Mouse (Mus musculus) mature B cell (primary cell): ENCODE measurements around the gene D930007J09Rik.

Source experiments
- in situ Hi-C: fragments of 300-500 bp; cut with MboI; formaldehyde crosslinking; loops from 2 replicates; pipeline ENCODE4 v1.14.3; 2019

D930007J09Rik gene

DNA sequence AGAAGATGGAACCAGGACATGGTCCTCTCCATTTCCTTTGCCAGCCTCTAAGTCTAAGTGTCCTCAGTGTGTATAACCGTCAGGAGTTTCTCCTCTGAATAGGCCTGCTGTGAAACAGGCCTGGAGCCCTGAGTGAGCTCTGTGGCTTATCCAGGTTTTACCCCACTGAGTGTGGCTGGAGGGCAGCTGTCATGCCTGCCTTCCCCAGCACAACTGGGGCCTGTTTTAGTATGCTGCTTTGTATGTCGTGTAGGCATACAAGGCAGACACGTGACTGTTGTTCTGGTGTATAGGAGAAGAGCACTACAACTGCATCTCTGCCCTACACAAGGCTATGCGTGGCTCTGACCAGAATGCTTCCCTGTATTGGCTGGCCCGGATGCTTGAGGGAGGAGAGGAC, 17.3 kb upstream of the D930007J09Rik start:
- in situ Hi-C loops: no loop called here

DNA sequence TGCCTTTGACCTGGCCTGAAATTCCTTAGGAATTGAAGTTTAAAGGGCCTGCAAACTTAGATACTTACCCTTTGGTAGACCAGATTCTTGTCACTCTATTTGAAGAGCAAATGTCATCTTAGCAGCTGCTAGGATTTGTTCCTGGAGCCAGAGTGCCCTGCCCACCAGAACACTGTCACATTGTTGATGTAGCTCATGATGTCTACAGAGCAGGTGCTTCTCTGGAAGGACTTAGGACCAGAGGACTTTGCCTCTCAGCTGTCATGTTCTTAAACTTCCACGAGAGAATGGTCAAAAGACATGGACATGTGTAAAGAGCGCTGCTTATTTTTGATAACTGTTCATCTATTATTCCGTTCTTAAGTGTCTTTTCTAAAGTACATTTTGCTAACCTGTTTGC, 16.6 kb upstream of the D930007J09Rik start:
- in situ Hi-C loops: no loop called here

DNA sequence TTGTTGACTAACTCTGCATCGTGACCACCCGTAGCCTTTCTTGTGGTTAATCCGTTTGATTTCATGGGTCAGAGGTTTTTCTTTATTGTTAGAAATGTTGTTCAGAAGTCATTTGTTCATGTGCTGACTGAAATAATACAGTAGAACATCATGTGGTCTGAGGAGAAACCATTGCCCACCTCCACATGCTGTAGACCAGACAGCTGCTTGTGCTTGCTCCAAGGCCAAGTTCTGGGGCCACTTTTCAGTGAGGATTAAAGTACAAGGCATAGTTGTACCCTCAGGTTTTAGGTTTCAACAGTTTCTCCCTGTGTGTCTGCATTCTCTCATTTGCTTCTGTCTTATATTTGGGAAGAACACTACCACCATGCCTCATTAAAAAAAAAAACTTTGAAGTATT, 5.0 kb upstream of the D930007J09Rik start:
- in situ Hi-C loops: no loop called here

DNA sequence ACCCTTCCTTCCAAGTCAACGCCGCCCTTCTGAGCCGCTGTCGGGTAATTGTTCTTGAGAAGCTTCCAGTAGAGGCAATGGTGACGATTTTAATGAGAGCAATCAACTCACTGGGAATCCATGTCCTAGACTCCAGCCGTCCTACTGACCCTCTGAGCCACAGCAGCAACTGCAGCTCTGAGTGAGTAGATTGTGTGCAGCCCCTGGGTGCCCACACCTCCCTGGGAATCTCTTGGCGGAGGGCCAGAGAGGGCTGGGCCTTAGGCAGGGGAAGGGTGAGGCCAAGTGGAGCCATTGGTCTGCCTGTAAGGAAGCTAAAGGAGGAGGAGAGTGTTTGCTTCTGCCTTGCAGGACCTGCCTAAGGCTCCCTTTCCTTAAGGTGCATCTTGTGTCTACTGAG, 4.2 kb upstream of the D930007J09Rik start:
- in situ Hi-C loops: no loop called here

DNA sequence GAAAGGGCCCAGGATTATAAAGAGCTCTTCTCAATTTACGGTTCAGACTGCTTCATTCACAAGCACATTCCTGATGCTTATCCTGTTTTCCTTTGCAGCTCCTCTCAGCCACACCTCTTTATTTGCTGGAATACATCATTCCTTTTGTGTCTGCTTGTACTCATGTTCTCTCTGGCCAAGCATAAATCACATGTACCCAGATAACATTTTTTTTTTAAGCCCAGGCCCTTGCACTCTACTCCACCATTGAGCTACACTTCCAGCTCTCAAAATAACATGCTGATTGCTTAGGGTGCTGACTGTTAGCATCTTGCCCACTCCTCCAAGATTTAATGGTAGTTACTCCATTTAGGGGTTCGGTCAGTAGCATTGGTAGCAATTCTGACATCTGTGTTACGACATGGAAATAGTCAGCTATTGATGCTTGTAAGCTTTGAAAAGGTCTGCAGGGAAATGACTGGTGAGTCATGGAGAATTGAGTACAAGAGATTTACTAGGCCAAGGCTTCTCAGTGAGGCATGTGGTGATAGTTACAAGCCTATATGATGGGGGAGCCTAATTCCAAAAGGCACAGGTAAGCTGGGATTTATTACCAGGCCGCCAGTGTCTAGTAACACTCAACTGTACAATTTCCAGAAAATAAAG, 1.2 kb upstream of the D930007J09Rik start:
- in situ Hi-C loops: no loop called here

DNA sequence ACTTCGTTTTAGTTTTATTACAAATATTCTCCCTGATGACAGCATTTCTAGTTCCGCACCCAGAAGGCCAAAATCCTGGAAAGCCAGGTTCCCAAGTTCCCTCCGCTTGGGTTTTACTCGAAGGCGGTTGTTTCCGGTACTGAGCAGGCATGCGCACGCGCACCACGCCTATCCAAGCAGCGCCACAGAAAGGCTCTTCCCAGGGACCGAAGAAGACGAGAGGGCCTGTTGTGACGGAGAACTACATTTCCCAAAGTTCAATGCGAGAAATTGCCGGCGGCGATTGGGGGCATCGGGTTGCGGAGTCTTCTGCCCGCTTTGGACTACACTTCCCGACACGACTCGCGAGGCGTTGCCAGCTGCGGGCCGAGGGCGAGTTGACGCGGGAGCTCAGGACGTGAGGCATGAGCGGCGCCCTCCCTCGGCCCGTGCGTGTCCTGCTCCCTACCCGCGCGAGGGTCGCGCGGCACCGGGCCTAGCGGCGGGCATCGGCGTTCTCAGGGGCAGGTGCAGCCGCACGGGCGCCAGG, 892 bp downstream of the D930007J09Rik start, which contains the start of gene Wrnip1:
Wrnip1 (plus strand) TSS at position 346 of the 529 bp plus-strand sequence.
- in situ Hi-C loops: no loop called here

DNA sequence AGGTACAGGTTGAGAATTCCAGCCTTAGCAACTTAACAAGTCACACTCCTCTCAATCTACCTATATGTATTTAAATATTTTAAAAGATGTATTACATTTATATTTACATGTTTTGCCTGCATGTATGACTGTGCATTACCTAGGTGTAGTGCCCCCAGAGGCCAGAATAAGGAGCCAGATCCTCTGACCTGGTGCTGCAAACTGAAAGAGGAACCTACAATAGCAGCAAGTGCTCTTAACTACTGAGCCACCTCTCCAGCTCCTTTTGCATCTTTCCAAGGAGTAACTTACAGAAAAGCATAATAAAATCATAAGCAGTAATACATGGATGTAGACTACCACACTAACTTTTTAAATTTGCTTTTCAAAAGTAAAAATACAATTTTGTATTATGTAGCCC, 1.8 kb downstream of the D930007J09Rik start:
- in situ Hi-C loops: no loop called here

DNA sequence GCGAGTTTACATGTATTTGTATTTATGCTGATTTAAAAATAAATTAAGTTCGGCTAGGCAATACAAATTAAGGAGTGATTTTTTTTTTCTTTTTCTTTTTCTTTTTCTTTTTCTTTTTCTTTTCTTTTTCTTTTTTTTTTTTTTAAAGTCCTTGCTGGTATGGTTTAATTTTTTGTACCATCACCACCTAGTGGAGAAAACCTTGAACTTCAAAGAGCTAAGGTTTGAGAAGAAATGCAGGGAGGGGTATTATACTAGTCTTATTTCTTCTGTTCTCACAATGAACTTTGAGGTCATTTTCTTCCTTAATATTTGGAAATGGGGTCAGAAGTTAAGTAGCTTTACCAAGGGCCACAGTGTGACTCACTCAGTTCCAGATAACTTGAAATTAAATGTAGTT, 3.5 kb downstream of the D930007J09Rik start:
- in situ Hi-C loops: no loop called here

DNA sequence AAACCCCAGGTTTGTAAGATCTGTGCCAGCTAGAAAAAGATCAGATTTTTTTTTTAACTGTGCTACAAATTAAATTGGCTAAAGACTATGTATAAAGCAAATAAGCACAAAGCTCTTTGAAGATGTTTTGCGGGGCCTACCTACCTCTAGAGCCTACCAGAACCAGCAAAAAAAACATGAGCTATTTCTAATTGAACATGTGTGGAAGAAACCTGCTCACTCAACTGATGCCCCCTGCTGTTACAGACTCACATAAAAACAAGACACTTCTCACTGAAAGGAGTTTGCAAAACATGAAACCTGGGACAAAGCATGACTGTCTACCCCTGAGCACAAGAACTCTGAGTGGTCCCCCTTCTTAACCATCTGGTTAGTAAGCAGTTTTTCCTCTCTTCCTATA, 5.6 kb downstream of the D930007J09Rik start:
- in situ Hi-C loops: no loop called here

DNA sequence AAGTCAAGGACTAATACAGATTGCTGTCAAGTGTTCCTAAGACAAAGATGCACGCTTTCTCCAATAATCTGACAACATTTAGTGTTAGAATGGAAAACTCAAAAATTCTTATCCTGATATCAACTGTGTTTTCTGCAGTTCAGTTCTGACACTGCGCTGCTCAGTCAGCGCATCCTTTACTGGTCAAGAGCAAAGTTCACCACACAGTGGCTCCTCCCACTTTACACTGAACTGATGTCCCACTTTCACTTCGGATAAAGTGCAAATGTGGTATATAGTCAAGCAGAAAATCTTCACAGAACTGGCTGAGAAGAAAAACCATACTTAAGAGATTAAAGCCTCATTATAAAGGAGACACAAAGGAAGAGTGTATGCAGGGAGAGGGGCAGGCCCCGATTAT, 7.5 kb downstream of the D930007J09Rik start:
- in situ Hi-C loops: no loop called here

DNA sequence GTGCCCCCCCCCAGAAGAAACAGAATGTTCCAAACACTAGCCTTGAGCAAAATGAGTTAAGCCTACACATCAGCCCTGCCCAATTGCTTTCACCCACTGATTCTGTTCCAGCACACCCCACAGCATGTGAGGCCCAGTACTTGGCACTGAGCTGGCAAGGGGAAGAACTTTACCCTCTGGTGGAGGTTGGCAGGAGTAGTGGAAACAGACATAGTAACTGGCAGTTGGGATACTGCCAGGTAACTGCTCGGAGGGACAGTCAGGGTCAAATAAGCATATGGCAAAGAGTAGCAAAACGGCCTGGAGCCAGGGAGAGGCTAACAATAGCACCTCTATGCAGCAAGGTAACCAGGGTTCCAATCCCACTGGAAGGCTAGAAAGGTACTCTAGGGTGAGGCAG, 8.0 kb downstream of the D930007J09Rik start:
- in situ Hi-C loops: no loop called here

DNA sequence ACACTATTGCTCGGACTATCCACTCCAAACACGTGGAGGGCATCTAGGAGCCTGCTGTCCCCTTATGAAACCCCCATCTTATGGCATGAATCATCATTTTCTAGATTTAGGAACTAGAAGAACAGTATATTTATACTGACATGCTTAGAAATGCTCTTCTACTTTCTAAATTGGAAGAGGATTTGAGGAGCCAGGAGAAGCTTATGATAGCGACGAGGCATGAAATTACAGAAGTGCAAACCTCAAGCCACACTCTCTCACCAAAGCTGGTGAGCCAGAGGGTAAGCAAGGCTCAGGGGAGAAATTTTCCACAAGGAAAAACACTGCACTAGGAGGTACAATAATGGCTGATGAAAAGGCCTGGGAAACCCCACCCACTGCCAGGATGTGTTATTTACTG, 12.9 kb downstream of the D930007J09Rik start:
- in situ Hi-C loops: no loop called here

DNA sequence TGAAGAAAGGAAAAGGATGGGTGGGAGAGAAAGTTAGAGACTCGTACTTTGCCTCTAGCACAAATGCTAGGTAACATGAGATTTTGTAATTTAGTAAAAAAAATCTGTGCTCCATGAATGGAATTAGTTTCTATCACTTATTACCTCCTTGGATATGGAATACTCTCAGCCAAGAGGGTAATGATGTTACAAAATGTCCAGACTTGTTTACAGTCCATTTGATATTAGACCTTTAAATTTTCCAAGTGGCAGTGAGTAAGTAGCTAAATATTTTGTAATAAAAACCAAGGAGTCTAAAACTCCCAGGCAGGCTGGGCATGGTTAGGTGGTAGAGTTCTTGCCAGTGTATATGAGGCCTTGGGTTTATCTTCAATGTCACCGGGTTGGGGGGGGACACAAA, 15.1 kb downstream of the D930007J09Rik start:
- in situ Hi-C loops: no loop called here

DNA sequence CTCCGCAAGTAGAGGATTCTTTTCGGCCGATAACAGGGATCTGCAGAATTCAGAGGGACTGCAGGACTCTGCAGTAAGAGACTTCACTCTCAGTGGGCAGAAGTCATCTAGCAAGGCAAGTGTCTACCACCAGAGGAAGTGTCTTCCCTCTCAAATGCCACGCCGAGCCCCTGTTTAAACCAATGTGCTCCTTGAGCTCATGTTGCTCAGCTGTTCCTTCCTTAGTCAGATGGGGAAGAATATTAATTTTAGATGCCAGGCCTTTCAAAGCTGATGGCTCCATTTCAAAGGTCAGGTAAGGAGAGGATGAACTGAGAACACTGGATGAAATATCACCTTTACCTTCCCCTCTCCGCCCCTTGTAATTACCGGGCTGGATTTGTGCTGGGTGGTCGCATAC, 18.8 kb downstream of the D930007J09Rik start, which contains the start of gene Mylk4:
Mylk4 (minus strand) TSS at position 139 of the 400 bp plus-strand sequence.
- in situ Hi-C loops: no loop called here

DNA sequence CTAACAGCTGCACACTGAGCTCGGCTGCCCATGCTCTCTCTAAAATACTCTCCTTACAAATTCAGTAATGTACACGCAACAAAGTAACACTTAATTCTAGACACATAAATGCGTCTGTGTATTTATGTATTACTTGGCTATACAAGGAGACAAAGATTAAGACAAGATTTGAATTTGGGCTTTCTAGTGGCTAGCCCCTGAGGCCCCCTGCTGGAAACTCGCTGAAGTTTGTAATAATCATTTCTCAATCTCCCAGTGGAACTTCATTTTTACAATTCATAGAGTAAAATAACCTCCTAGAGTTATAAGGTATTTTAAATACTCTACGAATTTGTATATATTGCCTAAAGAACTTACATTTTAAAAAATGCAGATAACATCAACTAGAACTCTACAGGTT, 19.6 kb downstream of the D930007J09Rik start:
- in situ Hi-C loops: no loop called here

DNA sequence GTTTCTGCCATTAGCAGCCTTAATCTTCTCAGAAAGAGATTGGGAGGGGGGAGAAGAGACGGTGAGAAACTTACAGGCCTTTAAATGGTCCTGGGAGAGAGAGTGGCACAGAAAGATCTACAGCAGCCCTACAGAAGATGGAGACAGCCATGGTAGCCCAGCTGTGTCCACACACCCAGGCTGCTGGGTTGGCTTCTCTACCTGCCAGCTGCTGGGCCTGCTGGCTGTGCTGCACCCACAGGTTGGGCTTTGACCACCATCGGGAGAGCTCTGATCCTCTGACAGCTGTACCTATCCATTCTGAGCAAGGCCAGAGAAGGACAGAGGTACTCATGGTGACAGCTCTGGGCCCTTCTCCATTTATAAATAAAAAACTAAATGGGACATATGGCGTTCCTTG, 23.8 kb downstream of the D930007J09Rik start:
- in situ Hi-C loops: no loop called here

DNA sequence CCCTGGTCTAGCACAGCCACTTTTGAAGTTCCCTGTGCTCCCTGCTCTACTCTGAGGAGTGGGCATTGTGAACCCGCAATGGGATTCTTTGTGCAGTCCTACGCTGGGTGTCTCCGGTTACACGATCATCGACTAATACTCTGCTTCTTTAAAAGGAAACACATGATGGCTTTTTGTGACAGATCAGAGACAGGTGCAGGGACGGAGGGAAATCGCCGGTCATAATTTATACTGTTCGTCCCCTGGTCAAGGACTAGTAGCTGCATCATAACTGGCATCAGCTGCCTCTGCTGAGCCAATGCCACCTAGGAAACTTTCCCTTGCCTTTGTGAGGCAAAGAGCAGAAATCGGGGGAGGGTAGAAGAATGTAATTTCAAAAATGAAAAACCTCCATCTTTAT, 26.3 kb downstream of the D930007J09Rik start:
- in situ Hi-C loops: no loop called here

DNA sequence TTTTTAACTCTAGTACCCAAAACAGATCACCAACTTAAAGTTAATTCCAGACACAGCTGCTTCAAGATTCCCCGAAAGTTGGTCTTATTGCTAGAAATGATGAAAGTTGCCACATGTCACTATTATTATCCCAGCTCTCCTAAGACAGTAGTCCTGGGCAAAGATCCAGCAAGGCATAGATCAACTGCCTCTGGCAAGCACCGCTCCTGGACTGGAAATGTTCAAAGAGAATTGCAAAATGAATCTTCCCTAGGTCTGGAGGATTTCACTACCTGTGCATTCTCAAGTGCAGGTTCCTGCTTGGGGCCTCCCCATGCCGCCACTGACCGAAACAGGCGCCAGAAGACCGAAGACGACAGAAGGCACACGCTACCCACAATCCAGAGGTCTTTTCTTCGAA, 26.8 kb downstream of the D930007J09Rik start:
- in situ Hi-C loops: no loop called here

DNA sequence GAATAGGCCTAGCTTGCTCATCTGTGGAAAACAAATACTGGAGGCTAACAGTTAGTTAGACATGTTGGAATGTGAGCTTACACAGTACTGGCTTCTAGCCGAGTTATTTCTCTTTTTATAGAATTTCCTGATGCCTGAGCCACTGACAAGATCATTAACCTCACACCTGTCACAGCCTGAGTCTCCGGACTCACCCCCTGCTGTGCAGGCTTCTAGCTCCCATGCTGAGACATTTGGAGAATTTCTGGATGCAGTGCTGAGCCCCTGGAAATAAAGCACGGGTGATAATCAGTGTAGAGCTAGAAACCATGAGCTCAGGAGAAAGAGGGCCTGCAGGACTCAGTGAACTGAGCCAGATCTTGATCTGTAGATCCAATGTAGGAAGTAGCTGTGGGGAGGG, 32.7 kb downstream of the D930007J09Rik start:
- in situ Hi-C loops: no loop called here

DNA sequence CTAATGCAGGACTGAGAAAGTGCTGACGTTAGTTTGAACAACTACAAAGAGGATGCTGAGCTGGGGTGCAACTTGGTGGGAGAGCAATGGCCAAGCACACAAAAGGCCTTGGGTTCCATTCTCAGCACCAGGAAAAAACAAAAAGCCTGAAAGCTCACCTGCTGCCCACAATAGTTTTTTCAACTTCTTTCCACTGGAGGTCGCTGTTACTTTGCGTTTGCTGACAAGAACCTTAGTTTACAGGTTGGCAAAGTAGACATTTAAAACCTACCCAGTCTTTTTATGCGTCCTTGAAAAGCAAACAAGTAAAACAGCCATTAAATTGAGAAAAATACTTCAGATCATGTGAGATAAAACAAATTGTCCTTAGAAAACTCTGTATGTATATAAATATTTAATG, 34.5 kb downstream of the D930007J09Rik start:
- in situ Hi-C loops: no loop called here

DNA sequence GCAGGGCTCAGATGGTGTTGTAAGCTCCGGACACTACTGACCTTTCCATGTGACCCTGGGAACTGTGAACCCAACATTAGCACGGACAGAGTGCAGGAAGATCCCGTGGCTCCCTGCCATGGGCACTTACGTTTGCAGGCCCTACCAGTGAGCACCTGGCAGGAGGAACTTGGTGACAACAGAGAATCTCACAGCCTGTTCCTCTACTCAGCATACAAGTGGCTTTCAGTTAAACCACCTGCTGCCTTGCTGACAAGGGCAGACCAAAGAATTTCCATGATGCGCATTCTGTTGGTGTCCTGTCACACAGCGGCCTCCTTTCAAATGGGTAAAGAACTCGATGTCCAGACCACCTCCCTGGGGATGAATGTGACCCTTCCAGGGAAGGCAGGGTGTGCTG, 38.2 kb downstream of the D930007J09Rik start:
- in situ Hi-C loops: no loop called here

DNA sequence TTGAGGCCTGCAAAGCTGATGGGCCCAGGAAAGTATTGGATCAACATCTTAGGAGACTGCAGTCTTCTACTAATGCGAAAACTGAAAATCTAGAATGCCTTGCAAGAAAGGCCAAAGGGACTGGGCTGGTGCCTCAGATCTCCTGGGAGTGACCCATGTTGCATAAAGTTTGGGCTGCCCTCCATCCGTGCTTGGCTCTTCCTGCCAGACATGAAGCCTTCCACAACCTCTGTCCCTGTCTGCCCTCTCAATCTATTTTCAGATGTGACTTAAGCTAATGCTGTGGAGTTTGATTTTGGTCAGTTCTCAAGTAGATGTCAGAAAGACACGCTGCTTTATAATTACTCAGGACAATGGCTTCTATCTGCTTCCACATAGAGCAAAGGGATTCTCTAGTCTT, 39.5 kb downstream of the D930007J09Rik start:
- in situ Hi-C loops: no loop called here

DNA sequence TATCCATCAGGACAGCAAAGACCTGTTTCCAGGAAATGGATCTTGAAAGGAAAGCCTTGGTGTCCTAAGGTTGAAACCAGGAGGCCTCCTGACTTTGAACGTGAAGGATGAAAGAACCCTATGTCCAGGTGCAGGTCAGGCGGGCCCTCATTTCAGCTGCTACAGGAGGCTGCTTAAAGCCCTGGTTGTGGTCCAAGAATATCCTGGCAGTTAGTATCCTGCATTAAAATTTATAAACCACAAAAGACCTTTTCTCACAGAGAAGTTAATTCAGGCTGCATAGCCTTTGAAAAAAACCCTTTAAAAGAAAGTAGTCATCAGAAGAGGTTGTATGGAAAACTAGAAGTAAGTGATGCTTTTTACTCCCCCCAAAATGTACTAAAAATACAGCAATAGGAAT, 41.9 kb downstream of the D930007J09Rik start:
- in situ Hi-C loops: no loop called here

DNA sequence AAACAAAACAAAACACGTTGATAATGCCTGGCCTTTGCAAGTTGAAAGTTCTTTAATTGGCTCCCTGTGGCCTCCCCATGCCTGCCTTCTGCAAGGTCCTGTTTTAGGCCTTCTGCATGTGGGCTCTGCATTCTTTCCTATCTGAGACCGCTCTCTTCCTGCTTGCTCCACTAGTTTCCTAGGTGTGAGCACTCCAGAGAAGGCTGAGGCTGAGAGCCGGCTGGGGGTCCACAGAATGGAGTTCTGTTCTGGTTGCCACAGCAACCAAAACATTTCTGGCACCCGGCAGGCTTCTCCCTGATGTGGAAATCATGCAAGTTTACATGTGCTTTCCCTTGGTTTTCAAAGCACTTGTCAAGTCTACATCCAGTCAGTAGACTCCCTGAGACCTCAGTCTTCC, 43.6 kb downstream of the D930007J09Rik start:
- in situ Hi-C loops: no loop called here
